Mouse (Mus musculus): Measurements from ENCODE around the gene Taf12. TPM values are rescaled to one million over a fixed set of nuclear protein-coding genes. Genes with fewer than 3 reads are reported as not detected.

Gene Taf12
- polyA plus RNA-seq (2012; ENCODE audit: low replicate concordance), result 3.0 and 35.0 TPM in 2 replicates

DNA sequence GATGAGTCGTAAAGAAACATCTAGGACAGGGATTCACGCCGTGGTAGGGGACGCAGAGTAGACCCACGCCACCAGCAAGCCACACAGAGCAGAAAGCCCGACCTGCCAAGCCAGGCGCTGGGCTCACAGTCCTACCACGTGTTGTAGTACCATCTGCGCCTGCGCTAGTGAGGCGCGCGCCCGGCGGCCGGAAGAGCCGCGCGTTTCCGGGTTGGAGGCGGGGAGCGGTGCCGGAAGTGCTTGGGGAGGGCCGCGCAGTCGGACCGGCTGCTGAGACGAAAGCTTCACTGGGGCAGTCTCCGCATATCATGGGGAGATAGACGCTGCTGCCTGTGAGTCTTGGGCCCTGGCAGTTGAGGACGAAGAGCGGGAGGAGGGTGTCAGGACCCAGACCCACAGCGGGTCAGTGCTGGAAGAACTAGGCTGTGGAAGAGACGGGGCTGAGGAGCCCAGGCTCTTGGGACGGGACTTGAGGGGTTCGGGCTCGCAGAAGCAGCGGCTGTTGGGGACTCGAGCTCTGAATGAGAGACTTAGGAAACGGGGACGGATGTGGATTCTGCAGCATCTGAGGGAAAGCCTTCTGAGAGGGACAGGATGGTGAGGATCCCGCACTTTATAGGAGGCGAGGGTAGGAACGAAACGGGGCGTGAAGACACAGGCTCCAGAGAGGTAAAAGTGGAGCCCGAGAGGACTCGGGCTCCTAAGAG lies at the start of gene Taf12:
Taf12 (plus strand) TSS at position 220 of the 707 bp plus-strand sequence.

GRCm38 (mm10) chr4:132261514-132262357 lies 12.4 kb upstream of the Taf12 start, which contains the start of gene Gmeb1:
Gmeb1 (minus strand) TSS chr4:132261602.

GRCm38 (mm10) chr4:132302939-132303479 lies 28.8 kb downstream of the Taf12 start, which contains the start of gene Rab42:
Rab42 (minus strand) TSS chr4:132303385.

GRCm38 (mm10) chr4:132329115-132329834 lies 55.1 kb downstream of the Taf12 start, which contains the start of gene Trnau1ap:
Trnau1ap (minus strand) TSS chr4:132329538.

Other genes with a start within 250 kb of the Taf12 start
- 0.10 and 0.44 TPM in 2 replicates for gene Gm10300, start 199.7 kb upstream of the Taf12 start, polyA plus RNA-seq (2012; ENCODE audit: low replicate concordance)
- 86.5 and 149 TPM in 2 replicates for gene Epb41, start 199.1 kb upstream of the Taf12 start, polyA plus RNA-seq (2012; ENCODE audit: low replicate concordance)
- 0.07 TPM in 1 of 2 replicates, not detected in the other for gene Oprd1, start 129.9 kb upstream of the Taf12 start, polyA plus RNA-seq (2012; ENCODE audit: low replicate concordance)
- 33.1 and 37.9 TPM in 2 replicates for gene Ythdf2, start 62.1 kb upstream of the Taf12 start, polyA plus RNA-seq (2012; ENCODE audit: low replicate concordance)
- 3.7 and 24.2 TPM in 2 replicates for gene Gmeb1, start 12.8 kb upstream of the Taf12 start, polyA plus RNA-seq (2012; ENCODE audit: low replicate concordance)
- gene Rab42, start 29.0 kb downstream of the Taf12 start, polyA plus RNA-seq (2012; ENCODE audit: low replicate concordance), result 0.25 TPM in 1 of 2 replicates, not detected in the other
- 26.3 and 48.2 TPM in 2 replicates for gene Trnau1ap, start 55.2 kb downstream of the Taf12 start, polyA plus RNA-seq (2012; ENCODE audit: low replicate concordance)
- 33.3 and 64.5 TPM in 2 replicates for gene Rcc1, start 79.2 kb downstream of the Taf12 start, polyA plus RNA-seq (2012; ENCODE audit: low replicate concordance)
- gene Phactr4, start 148.1 kb downstream of the Taf12 start, polyA plus RNA-seq (2012; ENCODE audit: low replicate concordance), result 17.0 and 19.6 TPM in 2 replicates
- gene Med18, start 189.5 kb downstream of the Taf12 start, polyA plus RNA-seq (2012; ENCODE audit: low replicate concordance), result 5.3 and 6.9 TPM in 2 replicates
- 22.5 and 55.6 TPM in 2 replicates for gene Sesn2, start 236.1 kb downstream of the Taf12 start, polyA plus RNA-seq (2012; ENCODE audit: low replicate concordance)

Measured in leukemia stem cell, adult 10-12 weeks (primary cell).